Mouse (Mus musculus) urinary bladder, postnatal 10 days (tissue): ENCODE results near the gene Gm8369.
"Not testable (repeated sequence)": the region's sequence is repeated elsewhere in the genome, so short reads cannot be mapped to it uniquely, and the experiment has no call there.

ENCODE experiments used
- DNase-seq: peaks from one replicate; pipeline ENCODE4 v3.0.0; 2022; ENCODE audit warnings: low spot score

Gm8369 gene

DNA sequence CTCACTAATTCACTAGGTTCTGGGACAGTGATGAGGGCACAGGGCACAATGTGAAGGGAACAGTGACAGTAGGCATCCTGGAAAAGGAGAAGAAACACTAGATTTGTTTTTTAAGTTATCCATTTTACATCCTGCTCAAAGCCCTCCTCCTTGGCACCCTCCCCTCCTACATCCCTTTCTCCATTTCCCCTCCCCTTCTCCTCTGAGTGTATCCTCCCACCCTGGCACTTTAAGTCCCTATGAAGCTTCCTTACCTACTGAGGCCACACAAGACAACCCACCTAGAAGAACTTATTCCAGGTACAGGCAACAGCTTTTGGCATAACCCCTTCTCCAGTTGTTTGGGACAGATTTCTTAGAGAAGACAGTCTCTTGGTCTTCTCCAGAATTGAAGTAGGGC is 30.5 kb downstream of the Gm8369 start, which contains the start of gene Ms4a6b:
Gene Ms4a6b, plus strand, starts transcription at position 267 of the 400 bp plus-strand sequence.
- no peak for DNase-seq

- no peak for DNase-seq
Observed at GRCm38 (mm10) chr19:11516845-11517244, 31.1 kb downstream of the Gm8369 start.

DNA sequence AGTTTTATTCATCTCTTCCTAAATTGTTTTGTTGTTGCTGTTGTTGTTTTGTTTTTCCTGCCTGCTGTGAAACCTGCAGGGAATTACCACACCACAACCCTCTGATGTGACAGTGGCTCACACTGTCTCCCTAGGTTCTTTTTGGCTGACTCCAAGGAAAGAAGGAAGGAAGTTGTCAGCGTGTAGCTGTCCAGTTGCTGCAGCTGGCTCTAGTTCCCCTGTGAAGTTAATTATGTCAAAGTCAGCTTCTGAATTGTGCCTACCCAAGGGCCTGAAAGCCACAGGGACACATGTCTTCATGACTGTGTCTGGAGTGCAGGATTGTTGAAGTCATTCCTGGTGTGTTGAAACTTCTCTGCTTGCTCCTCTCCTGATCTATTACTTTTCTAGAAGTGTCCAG is 31.6 kb downstream of the Gm8369 start:
- DNase-seq: not testable (repeated sequence)

DNA sequence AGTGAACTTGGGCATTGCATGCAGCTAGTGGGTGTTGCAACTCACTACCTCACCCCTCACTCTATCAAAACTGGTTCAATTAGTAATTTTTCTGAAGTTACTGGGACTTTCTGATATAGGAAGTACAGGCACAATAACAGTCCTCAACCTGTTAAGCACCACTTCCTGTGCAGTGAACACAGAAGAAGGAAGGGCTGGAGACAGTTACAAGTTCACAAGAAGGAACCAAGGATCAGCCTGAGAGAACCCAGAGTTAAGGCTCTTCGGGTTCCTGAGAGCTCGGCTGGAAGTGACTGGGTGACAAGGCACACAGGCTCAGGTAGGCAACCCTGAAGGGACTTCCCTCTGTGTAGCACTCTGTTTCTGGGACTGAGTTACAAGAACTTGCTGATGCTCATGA is 32.6 kb downstream of the Gm8369 start:
- DNase-seq: not testable (repeated sequence)

GRCm38 (mm10) chr19:11520146-11520545 is 34.4 kb downstream of the Gm8369 start:
- DNase-seq: no peak

DNA sequence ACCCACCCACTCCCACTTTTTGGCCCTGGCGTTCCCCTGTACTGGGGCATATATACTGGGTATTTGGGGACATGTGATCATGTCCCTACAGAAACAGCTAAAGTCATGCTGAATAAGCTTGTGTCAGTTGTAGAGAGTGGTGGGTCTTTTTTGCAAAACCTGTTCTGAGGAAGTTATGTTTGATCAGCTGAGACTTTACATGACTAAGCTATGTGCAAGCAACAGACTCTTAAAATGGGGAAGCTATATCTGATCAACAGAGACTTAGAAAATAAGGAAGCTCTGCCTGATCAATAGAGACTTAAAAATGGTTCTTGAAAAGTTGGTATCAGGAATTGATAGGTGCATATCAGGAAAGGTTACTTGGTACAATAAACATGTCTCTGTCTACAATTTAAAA is 47.7 kb downstream of the Gm8369 start:
- no peak for DNase-seq

- DNase-seq: no peak
Observed at GRCm38 (mm10) chr19:11533888-11534445, 48.2 kb downstream of the Gm8369 start.

- no peak for DNase-seq
Observed at GRCm38 (mm10) chr19:11536593-11536992, 50.9 kb downstream of the Gm8369 start, which contains the start of gene Ms4a4d. Gene Ms4a4d (plus strand): TSS chr19:11536801.

- DNase-seq: no peak
Observed at GRCm38 (mm10) chr19:11537336-11537735, 51.6 kb downstream of the Gm8369 start.

- not testable (repeated sequence) for DNase-seq
Observed at GRCm38 (mm10) chr19:11540166-11540821, 54.6 kb downstream of the Gm8369 start.

DNA sequence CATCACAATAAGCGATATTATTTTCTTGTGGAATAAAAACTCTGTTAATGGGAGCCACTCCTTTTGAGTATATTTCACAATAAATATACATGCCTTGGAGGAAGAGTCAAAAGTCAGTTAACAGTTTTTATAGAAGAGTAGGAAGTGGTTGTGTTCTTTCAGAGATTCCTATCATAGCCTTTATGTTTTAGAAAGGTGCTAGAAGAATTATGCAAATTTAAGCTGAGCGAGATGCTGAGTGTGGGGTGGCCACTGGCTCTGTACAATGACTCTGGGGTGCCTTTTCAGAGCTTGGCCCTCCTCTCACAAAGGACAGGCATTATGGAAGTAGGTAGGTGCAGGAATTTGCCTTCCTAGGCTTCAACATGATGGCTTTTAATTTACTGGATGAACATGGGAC is 58.6 kb downstream of the Gm8369 start:
- DNase-seq: not testable (repeated sequence)

- DNase-seq: no peak
Observed at GRCm38 (mm10) chr19:11547911-11548310, 62.2 kb downstream of the Gm8369 start.

GRCm38 (mm10) chr19:11554726-11555125 is 69.0 kb downstream of the Gm8369 start:
- no peak for DNase-seq

DNA sequence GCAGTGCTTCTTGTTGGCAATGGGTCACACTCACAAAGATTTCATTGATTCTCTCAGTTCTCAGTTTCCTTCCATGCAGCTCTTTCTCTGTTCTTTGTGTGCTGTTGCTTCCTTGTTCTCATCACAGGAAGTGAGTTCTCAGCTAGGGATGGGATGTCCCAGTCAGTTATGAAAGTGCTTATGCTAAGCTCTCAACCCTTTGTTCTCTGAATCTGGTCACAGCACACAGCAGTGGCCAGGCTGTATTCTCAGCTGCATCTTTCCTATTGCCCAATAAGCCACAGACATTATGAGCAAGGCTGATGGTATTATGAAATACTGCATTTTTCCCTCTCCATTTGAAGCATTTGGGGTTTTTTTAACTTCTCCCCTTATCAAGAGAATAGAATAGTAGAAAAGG is 73.8 kb downstream of the Gm8369 start:
- not testable (repeated sequence) for DNase-seq
